Mouse (Mus musculus): ENCODE data around the gene Mpv17l2. TPM values are rescaled to one million over a fixed set of nuclear protein-coding genes. Genes with fewer than 3 reads are reported as not detected.

Mpv17l2 gene
- polyA plus RNA-seq, 1 experiment from 2014 or later: 60.4 TPM

- peaks cover 46% of the 10 kb centered on the region for H3K4me1 ChIP-seq (ENCODE audit: insufficient read depth, low read length)
- no peak overlapping the region for H3K4me2 ChIP-seq (replicated peaks; ENCODE audit: low read depth, low read length)
- WGBS: 4% methylated on average over 3 of the region's 3 CpGs
Measured at GRCm38 (mm10) chr8:70763354-70763753, 2.6 kb upstream of the Mpv17l2 start.

DNA sequence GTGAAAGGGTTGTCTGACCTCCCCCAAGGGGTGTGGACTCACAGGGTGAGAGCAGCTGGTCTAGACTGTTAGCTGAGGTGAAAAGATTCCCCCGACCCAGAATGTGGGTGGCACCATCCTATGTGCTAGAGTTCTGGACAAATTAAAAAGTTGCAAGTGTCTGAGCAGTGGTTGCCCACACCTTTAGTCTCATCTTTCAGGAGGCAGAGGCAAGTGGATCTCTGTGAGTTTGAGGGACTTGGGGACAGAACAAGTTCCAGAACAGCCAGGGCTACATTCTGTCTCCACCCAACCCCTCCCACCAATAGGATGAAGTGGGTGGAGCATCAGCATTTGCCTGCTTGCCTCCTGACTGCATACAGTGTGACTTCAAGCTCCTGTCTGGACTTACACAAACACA, 1.4 kb upstream of the Mpv17l2 start:
- peaks cover 13% of the 10 kb centered on the region for H3K36me3 ChIP-seq (ENCODE audit: insufficient read depth, low read length)
- H3K4me1 ChIP-seq (ENCODE audit: insufficient read depth, low read length): peaks cover 43% of the 10 kb centered on the region
- 63% methylated on average over 1 of the region's 1 CpGs for WGBS
- no peaks in the 10 kb centered on the region for H3K27me3 ChIP-seq (ENCODE audit: insufficient read depth, low read length)
- ATAC-seq (ENCODE audit: low FRiP score, low TSS enrichment): no peak
- H3K9ac ChIP-seq (replicated peaks; ENCODE audit: low read length): no peak overlapping the region
- no peaks in the 10 kb centered on the region for H3K9me3 ChIP-seq (ENCODE audit: low read length)
- no peak overlapping the region for H3K4me2 ChIP-seq (replicated peaks; ENCODE audit: low read depth, low read length)
- H3K4me3 ChIP-seq (ENCODE audit: low read length): no peak overlapping the region
- H3K27ac ChIP-seq (ENCODE audit: low read length): no peak overlapping the region

More at GRCm38 (mm10) chr8:70763354-70763753, 2.6 kb upstream of the Mpv17l2 start:
- Histone ChIP-seq H3K9me3 (ENCODE audit: low read length) (no peaks in the 10 kb centered on the region), H3K27me3 (ENCODE audit: insufficient read depth, low read length) (no peaks in the 10 kb centered on the region), H3K36me3 (ENCODE audit: insufficient read depth, low read length) (peaks cover 11% of the 10 kb centered on the region), H3K27ac (ENCODE audit: low read length) (no peak overlapping the region), H3K4me3 (ENCODE audit: low read length) (no peak overlapping the region), H3K9ac (replicated peaks; ENCODE audit: low read length) (no peak overlapping the region)
- ATAC-seq (ENCODE audit: low FRiP score, low TSS enrichment): no peak

- Histone ChIP-seq H3K4me2 (replicated peaks; ENCODE audit: low read depth, low read length) (peak overlapping the region; percentile 84), H3K27me3 (ENCODE audit: insufficient read depth, low read length) (no peaks in the 10 kb centered on the region), H3K9me3 (ENCODE audit: low read length) (no peaks in the 10 kb centered on the region), H3K36me3 (ENCODE audit: insufficient read depth, low read length) (peaks cover 23% of the 10 kb centered on the region), H3K9ac (replicated peaks; ENCODE audit: low read length) (peak overlapping the region; percentile 83), H3K27ac (ENCODE audit: low read length) (peak overlapping the region; percentile 73), H3K4me1 (ENCODE audit: insufficient read depth, low read length) (peaks cover 34% of the 10 kb centered on the region), H3K4me3 (ENCODE audit: low read length) (peak overlapping the region; percentile 73)
- peak; percentile 24 for ATAC-seq (ENCODE audit: low FRiP score, low TSS enrichment)
- 0% methylated on average over 22 of the region's 22 CpGs for WGBS
Measured at GRCm38 (mm10) chr8:70760350-70760749, 396 bp downstream of the Mpv17l2 start.

- WGBS: 58% methylated on average over 19 of the region's 19 CpGs
- peaks cover 40% of the 10 kb centered on the region for H3K4me1 ChIP-seq (ENCODE audit: insufficient read depth, low read length)
- H3K4me2 ChIP-seq (replicated peaks; ENCODE audit: low read depth, low read length): no peak overlapping the region
- no peak overlapping the region for H3K27ac ChIP-seq (ENCODE audit: low read length)
- H3K4me3 ChIP-seq (ENCODE audit: low read length): no peak overlapping the region
- no peaks in the 10 kb centered on the region for H3K9me3 ChIP-seq (ENCODE audit: low read length)
- ATAC-seq (ENCODE audit: low FRiP score, low TSS enrichment): no peak
- no peak overlapping the region for H3K9ac ChIP-seq (replicated peaks; ENCODE audit: low read length)
- H3K36me3 ChIP-seq (ENCODE audit: insufficient read depth, low read length): peaks cover 21% of the 10 kb centered on the region
- H3K27me3 ChIP-seq (ENCODE audit: insufficient read depth, low read length): no peaks in the 10 kb centered on the region
Measured at GRCm38 (mm10) chr8:70758616-70759561, 1.9 kb downstream of the Mpv17l2 start.

- no peak for ATAC-seq (ENCODE audit: low FRiP score, low TSS enrichment)
- 82% methylated on average over 7 of the region's 7 CpGs for WGBS
Measured at GRCm38 (mm10) chr8:70758308-70758615, 2.5 kb downstream of the Mpv17l2 start.

DNA sequence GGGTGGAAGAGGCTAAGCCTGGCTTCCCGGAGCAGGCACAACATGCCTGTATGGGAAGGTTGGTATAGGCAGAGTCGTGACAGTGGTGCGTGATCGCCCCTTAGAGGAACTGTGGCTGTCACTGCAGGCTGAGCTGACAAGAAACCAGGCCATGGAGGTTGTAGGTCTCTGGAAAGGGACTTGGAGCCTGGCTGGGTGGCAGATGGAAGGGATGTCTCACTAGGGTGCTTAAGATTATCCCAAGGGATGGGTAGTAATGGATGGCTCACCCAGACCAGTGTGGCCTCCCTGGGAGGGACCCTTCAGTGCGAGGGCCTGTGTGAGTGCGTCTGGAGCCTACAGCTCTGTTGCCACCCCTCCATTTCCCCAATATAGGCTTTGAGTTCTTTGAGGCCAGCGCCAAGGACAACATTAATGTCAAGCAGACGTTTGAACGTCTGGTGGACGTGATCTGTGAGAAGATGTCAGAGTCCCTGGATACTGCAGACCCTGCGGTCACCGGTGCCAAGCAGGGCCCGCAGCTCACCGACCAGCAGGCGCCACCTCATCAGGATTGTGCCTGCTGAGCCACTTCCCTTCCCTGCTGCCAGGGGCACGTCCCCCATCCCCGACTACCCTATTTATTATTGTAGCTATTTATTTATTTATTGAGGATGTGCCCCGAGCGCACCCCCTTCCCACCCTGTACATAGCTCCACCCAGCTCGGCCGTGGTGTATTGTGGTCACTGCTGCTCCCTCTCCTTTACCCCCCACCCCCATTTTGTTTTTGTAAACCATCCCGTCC, 3.0 kb downstream of the Mpv17l2 start:
- WGBS: 77% methylated on average over 22 of the region's 22 CpGs
- H3K9ac ChIP-seq (replicated peaks; ENCODE audit: low read length): no peak overlapping the region

More at GRCm38 (mm10) chr8:70758308-70758615, 2.5 kb downstream of the Mpv17l2 start:
- H3K27ac ChIP-seq (ENCODE audit: low read length): no peak overlapping the region
- no peaks in the 10 kb centered on the region for H3K9me3 ChIP-seq (ENCODE audit: low read length)
- H3K4me1 ChIP-seq (ENCODE audit: insufficient read depth, low read length): peaks cover 46% of the 10 kb centered on the region
- no peak overlapping the region for H3K9ac ChIP-seq (replicated peaks; ENCODE audit: low read length)
- H3K4me3 ChIP-seq (ENCODE audit: low read length): no peak overlapping the region
- H3K36me3 ChIP-seq (ENCODE audit: insufficient read depth, low read length): peaks cover 17% of the 10 kb centered on the region; the same call in 1 of the 2 replicates
- H3K27me3 ChIP-seq (ENCODE audit: insufficient read depth, low read length): no peaks in the 10 kb centered on the region
- no peak overlapping the region for H3K4me2 ChIP-seq (replicated peaks; ENCODE audit: low read depth, low read length)

DNA sequence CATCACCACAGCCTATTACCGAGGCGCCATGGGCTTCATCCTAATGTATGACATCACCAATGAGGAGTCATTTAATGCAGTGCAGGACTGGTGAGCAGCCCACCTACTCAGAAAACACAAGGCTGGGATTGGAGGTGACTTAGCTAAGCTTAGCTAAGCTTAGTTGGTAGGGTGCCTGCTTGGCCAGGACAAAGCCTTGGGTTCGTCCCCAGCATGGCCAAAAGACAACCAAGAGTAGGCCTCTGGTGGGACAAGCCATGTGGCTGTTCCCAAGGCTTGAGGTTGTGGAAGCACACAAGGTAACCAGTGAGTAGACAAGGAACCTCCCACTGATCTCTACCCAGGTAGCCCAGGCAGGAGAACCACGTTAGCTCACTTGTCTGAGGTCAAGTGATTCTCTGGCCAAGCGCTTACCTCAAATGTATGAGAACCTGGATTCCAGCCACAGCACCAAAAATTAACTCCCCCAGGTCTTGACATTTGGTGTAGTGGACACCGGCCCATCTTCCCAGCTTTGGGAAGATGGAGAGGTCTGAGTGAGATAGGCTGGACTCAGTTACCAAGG, 4.2 kb downstream of the Mpv17l2 start:
- no peak overlapping the region for H3K4me2 ChIP-seq (replicated peaks; ENCODE audit: low read depth, low read length)
- H3K4me1 ChIP-seq (ENCODE audit: insufficient read depth, low read length): peaks cover 57% of the 10 kb centered on the region
- no peak overlapping the region for H3K4me3 ChIP-seq (ENCODE audit: low read length)
- no peak overlapping the region for H3K27ac ChIP-seq (ENCODE audit: low read length)
- no peaks in the 10 kb centered on the region for H3K27me3 ChIP-seq (ENCODE audit: insufficient read depth, low read length)
- no peak overlapping the region for H3K9ac ChIP-seq (replicated peaks; ENCODE audit: low read length)
- H3K36me3 ChIP-seq (ENCODE audit: insufficient read depth, low read length): peaks cover 17% of the 10 kb centered on the region; the same call in 1 of the 2 replicates
- 92% methylated on average over 6 of the region's 6 CpGs for WGBS
- ATAC-seq (ENCODE audit: low FRiP score, low TSS enrichment): no peak
- no peaks in the 10 kb centered on the region for H3K9me3 ChIP-seq (ENCODE audit: low read length)

More for the DNA sequence above, 3.0 kb downstream of the Mpv17l2 start:
- no peak for ATAC-seq (ENCODE audit: low FRiP score, low TSS enrichment)
- Histone ChIP-seq H3K27ac (ENCODE audit: low read length) (0 out of 2 replicates have a peak overlapping the region, but pooled peaks have one; percentile 4), H3K9me3 (ENCODE audit: low read length) (no peaks in the 10 kb centered on the region), H3K4me1 (ENCODE audit: insufficient read depth, low read length) (peaks cover 51% of the 10 kb centered on the region), H3K4me3 (ENCODE audit: low read length) (no peak overlapping the region), H3K27me3 (ENCODE audit: insufficient read depth, low read length) (no peaks in the 10 kb centered on the region), H3K36me3 (ENCODE audit: insufficient read depth, low read length) (peaks cover 17% of the 10 kb centered on the region; the same call in 1 of the 2 replicates), H3K4me2 (replicated peaks; ENCODE audit: low read depth, low read length) (no peak overlapping the region)

GRCm38 (mm10) chr8:70755661-70756475, 4.9 kb downstream of the Mpv17l2 start:
- peaks cover 54% of the 10 kb centered on the region for H3K4me1 ChIP-seq (ENCODE audit: insufficient read depth, low read length)
- no peak for ATAC-seq (ENCODE audit: low FRiP score, low TSS enrichment)
- H3K4me3 ChIP-seq (ENCODE audit: low read length): peak overlapping the region; percentile 72
- H3K36me3 ChIP-seq (ENCODE audit: insufficient read depth, low read length): peaks cover 17% of the 10 kb centered on the region; the same call in 1 of the 2 replicates
- H3K4me2 ChIP-seq (replicated peaks; ENCODE audit: low read depth, low read length): peak overlapping the region; percentile 98
- no peaks in the 10 kb centered on the region for H3K27me3 ChIP-seq (ENCODE audit: insufficient read depth, low read length)
- 84% methylated on average over 24 of the region's 24 CpGs for WGBS
- peak overlapping the region; percentile 76; the same call in 1 of the 2 replicates for H3K9ac ChIP-seq (replicated peaks; ENCODE audit: low read length)
- no peak overlapping the region for H3K27ac ChIP-seq (ENCODE audit: low read length)
- no peaks in the 10 kb centered on the region for H3K9me3 ChIP-seq (ENCODE audit: low read length)
